Mouse (Mus musculus): ENCODE data around the gene Srcap.
"Not testable (repeated sequence)": the region's sequence is repeated elsewhere in the genome, so short reads cannot be mapped to it uniquely, and the experiment has no call there.

- TF ChIP-seq CTCF (IDR thresholded peaks at IDR 0.05; ENCODE audit: borderline replicate concordance, extremely low read depth, insufficient read depth, insufficient read length); POLR2A (IDR thresholded peaks at IDR 0.05; ENCODE audit: borderline replicate concordance, extremely low read depth, insufficient read depth, insufficient read length, poor library complexity, severe bottlenecking): not testable (repeated sequence)
Measured at GRCm38 (mm10) chr7:127488364-127488763, 23.4 kb upstream of the Srcap start.

Data from brain, embryonic 14.5 days (tissue).